Mouse (Mus musculus): ENCODE results near the gene Ube2s.

Gene Ube2s

DNA sequence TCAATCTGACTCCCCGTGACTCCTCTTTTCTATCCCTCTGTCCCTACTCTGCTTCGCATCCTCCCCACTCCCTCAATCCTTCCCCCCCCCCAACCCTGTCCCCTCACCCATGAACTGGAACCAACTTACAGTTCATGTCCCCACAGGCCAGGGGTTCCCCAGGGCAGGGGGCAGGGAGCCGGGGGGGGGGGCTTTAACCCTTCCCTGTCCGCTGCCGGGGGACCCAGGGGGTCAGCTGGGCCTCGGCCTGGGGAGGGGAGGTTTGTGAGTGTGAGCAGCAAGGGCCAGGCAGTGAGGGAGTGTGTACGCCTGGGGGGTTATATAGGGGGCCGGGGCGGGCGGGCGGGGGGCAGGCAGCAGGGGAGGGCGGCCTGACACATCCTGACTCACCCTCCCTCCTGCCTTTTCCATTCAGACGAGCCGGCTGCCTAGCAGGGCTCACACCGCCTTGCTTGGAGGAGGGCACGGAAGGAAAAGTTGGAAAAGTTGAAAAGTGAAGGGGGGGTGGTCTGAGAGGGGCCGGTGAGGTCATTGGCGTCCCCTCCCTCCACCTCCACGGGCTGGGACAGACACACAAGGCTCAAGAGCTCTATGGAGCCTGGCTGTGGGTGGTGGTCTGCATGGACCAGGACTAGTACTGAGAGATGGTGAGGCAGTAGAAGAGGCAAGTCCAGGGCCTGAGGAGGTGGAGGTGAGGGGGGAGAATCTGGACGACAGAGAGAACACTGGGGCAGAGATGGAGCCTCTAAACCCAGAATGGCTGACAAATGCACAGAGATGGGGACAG is 34.3 kb downstream of the Ube2s start:
- DNase-seq (ENCODE audit: low read depth, low spot score) = no peak

DNA sequence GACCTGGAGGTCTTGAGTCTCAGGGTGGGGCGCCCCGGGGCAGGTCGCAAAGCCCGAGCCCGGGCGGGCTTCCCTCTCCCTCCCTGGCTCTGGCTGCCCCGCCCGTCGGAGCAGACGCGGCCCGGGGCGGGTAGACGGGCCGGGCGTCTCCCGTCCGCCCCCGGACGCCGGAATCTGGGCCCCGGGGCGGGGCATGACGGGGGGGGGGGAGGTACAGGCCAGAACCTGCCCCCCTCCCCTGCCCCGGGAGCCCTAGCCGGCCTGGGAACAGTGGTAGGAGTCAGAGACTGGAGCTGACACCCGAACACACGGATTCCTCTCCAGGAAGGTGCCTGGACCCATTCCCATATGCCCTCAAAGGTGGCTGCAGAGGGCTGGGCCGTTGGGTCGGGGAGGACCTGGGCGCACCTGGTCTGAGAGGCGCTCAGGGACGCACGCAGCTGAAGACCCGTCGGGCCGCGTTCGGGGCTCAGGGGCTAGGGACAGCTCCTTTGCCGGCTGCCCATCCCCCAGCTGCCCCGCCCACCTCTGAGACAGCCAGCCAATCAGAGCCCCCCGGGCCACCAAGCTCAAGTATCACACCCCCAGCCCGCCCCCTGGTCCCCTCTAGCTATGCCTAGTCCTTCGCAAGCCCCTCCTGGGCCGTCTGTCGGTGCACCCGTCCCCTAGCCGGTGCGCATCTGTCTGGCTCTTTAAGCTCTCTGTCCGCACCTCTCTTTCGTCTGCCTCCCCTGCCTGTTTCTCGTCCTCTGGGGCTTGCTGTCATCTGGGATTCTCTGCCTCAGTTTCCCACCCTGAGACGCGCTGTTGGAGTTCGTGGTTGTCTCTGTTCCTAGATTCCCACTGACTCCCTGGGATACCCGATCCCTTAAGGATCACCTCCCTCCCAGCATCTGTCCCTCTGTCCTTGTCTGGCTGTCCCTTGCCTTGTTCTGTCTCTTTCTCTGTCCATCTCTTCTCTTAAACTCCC is 35.2 kb downstream of the Ube2s start:
- no peak for DNase-seq (ENCODE audit: low read depth, low spot score)

DNA sequence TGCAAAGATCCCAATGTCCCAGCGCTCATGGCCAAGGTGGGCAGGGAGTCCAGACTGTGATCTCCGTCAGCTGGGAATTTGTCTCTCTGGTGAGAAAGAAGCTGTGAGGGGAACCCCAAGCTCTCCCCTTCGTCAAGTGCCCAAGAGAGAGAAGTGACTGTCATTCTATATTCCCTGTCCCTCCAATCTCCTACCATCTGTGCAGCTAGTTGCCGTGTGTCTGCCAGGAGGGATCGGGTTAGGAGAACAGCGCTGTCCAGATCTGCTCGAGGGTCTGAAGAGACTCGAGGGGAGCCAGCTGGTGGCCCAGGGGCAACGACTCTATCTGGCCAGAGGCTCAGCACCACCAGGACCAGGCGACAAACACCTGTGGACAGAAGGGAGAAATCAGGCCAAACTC is 36.3 kb downstream of the Ube2s start:
- DNase-seq (ENCODE audit: low read depth, low spot score) = no peak

DNA sequence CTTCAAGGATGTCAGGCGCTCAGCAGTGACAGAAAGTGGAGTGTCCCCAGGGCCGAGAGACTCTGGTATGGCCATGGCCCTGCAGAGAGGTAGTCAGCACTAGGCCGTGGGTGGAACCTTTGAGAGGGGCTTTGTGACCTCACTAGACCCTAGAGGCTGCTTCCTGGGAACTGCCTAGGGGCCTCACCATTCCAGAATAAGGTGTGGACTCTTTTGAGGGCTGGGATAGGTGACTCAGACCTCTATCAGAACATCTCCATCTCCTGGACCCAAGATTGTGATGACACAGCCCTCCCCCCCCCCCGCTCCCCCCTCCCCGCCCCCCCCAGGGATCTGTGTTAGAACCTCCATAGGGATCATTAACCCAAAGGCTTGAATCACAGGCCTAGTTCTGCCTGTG is 41.2 kb downstream of the Ube2s start, which contains the start of gene Fam71e2:
Gene Fam71e2 (minus strand): TSS at position 101 of the 400 bp plus-strand sequence.
- DNase-seq (ENCODE audit: low read depth, low spot score) = no peak

DNA sequence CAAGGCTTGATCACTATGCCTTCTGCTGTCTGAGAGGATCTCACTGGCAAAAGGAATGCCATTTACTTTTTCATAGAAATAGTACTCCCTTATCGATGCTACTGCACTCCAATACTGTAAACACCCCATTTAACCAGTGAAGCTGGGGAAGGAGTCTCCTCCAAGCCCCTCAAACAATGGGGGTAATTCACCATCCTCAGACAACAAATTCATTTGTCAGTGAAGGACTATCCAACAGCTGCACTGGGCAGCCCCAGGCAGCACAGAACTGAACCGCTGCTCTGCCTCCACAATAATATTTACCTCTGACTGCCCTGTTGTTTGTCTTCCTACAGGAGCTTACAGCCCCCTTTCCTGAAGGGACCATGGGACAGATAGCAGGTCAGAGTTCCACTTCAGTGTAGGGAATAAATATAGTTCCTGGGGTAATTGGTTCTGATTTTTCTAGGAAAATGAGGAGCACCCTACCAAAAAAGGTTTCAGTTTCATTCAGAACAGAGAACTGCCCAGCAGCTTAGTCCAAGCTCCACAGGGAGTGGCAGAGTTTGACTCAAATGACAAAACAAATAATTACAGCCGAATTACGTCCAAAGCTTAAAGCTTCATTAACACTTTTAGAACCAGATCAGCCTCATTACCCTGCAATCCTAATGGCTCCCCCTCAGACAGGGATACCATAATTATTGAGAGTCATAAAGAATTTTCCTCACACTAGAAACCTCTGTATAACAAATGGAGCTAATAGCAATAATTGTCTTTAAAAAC is 47.3 kb downstream of the Ube2s start:
- DNase-seq (ENCODE audit: low read depth, low spot score) = no peak

DNA sequence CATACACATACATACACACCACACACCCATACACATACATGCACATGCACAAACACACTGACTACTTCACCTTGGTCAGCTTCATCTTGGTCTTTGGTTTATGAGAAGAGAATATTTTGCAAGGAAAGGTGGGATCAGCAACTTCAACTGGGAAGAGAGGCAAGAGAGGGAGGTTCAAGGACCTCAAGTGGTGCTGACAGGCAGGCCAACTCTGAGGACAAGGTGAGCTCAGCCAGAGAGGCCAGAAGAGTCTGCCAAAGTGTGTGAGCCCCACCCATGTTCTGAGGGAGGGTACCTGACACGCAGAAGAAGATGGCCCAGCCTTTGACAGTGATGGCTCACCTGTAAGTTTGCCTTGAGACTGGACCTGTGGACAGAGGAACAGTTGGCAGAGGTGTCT is 52.7 kb downstream of the Ube2s start:
- DNase-seq (ENCODE audit: low read depth, low spot score) = no peak

DNA sequence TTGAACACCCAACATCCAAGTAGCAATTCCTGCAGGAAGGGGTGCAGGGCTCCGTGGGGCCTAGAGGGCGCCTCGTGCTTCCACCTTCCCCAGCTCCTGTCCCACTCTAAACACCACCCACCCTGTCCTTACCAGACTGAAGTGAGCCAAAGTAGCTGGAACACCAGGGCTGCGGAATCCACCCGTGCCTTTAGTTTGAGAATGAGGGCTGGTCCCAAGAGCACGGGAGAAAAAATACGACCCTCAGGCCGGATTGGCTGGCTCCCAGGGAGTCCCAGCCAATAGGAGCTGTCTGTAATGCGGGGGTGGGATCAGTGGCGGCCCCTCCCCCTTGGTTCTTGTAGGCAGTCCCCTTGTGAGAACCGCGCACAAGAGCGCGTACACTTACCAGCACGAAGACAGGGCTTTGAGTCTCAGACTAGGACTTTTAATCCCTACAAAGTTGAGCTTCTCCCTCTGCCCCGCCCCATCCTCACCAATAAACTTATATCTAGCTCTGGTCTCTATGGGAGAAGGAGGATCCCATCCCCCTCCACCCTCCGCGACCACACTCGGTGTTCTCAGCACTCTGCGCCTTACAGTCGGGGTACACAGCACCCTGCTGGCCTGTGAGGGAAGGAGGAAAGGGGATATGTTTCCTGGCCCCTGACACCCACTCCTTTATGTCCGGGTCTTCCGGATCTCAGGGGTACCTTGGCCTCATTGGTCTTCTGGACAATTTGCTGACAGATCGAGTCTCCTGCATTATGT is 59.4 kb downstream of the Ube2s start, which contains the start of gene Cox6b2:
Gene Cox6b2 (minus strand): TSS at position 274 of the 750 bp plus-strand sequence.
- DNase-seq (ENCODE audit: low read depth, low spot score) = peak; percentile 67

DNA sequence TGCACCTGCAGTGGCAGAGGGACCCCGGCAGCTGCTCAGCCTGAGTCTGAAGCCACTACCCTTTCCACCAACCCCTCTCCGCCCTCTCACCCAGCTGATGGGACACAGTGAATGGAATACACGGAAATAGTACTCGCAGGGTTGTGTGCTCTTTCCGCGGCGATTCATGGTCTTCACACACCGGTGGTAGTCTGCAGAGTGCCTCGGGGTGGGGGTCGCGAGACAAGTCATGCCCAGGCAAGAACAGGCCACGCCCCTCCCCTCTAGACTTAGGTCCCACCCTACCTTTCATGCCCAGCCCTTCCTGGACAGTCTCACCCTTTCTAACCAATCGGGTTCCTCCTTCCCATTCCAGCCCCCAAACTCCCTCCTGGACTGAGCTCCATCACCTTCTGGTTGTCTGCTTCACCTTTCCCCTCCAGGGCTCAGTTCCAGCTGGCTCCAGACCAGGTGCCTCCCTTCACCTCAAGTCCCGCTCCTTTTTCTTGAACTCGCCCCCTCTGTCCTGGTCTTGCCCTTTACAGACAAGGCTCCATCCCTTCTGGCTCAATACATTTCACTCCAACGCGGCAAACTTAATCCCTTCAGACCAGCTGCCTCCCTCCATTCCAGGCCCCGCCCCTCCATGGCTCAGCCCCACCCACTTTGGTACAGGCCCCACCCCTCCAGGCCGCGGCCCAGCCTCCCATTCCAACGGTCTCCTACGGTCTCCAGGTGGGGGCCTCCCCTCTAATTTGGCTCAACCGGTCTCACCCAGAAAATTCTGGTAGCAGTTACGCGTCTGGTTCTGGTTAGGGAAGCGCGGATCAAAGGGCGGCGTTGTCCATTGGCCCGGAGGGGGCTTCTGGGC is 60.2 kb downstream of the Ube2s start:
- DNase-seq (ENCODE audit: low read depth, low spot score) = no peak

DNA sequence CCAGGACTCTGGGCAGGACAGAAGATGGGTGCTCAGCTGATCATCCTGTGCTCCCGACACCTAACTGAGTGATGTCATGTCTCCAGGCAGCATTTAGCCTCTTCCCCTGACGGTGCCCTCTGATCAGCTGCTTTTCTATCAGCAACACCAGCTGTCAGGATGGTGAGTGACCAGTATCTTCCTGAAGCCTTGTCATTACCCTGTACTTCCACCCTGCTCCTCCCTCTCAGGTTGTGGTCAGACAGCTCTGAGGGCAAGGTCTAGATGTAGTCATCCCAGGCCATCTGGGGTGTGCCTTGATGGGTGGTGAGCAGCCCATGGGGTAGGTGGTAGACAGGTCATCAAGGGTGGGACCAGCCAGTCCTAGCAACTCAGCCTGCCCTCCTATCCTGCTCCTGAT is 63.2 kb downstream of the Ube2s start:
- DNase-seq (ENCODE audit: low read depth, low spot score) = no peak

DNA sequence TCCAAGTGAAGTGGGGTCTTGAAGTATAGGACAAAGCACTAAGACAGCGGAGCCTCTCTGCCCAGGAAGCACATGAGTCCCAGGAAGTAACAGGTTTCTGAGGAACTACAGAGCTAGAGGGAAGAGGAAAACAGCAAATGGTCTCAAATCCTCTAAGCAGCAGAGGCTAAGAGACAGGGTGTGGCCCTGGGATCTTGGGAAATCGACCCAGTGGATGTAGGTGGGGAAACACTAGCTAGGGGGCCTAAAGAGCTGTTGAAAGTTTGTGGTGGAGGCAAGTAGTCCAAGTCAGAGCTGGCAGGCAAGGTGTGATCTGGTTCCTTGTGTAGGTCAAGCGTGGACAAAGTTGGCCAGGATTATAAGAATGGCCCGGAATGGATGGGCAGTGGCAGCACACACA is 64.1 kb downstream of the Ube2s start:
- no peak for DNase-seq (ENCODE audit: low read depth, low spot score)

DNA sequence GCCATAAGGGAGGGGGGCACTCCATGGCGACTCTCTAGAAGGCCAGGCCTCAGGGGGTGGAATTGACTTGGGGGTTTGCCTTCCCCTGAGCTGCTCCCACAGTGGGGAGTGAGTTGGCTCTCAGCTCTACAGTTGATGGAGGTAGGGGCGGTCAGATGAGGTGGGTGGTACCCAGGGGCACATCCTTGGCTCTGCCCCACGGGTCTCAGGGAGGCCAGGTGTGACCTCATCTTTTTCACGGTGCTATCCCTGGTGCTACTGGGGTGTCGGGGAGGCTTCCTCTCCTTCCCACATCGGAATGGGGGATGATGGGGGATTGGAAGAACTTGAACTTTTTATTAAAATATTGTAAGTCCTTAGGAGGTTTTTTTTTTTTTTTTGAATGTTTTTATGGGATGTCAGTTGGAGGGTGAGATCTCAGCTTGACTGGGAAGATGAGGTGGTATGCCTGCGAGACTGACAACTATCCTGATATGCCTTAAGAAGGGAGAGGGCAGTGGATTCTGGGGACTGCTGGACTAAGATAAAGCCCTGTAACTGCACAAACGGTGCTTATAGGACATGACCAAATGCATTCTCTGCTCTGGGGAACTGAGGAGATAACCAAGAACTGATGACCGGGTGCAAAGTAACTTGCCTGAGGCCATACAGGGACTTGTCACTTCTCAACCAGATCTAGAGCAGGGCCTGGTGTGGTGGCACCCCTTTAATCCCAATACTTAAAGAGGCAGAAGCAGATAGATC is 65.1 kb downstream of the Ube2s start:
- DNase-seq (ENCODE audit: low read depth, low spot score) = no peak

DNA sequence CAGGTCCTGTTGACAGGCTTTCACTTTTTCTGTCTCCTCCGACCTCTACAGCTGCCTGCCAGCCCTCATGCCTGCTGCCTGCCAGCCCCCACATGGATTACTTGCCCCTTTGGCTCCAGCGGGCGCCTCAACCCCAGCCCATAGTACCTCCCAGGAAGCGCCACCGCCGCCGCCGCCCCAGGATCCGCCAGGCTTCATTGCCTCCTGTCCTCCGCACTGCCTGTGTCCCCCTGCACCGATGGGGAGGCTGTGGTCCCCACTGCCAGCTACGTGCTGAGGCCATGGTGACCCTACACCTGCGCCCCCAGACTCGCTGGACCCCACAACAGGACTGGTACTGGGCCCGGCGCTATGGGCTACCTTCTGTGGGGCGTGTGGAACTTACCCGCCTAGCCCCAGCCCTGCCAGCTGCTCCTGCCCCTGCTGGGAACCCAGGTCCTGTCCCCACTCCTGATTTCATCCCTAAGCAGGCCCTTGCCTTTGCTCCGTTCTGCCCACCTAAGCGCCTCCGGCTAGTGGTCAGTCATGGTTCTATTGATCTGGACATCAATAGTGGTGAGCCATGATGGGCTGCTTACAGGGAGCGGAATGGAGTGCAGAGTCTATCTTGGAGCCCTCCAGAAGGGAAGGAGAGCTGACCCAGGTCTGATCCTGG is 65.9 kb downstream of the Ube2s start:
- no peak for DNase-seq (ENCODE audit: low read depth, low spot score)

DNA sequence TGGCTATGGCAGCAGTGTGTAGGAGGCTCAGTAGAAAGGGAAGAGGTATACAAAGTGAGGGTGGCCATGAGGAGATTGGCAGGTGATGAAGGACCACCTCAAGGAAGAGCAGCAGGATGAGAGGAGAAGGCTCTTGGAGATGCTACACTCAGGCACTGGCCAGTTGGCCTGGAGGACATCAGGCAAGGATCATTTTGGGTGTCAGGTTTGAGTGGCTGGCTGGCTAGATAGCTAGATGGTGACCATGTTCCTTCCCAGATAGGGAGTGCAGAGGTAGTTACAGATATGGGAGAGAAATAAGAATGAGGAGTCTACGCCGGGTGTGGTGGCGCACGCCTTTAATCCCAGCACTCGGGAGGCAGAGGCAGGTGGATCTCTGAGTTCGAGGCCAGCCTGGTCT is 67.5 kb downstream of the Ube2s start:
- DNase-seq (ENCODE audit: low read depth, low spot score) = no peak
